Mouse (Mus musculus) WW6 (cell line): ENCODE results near the gene Glipr1l1.
"Not testable (repeated sequence)": the region's sequence is repeated elsewhere in the genome, so short reads cannot be mapped to it uniquely, and the experiment has no call there.

Experiments
- DNase-seq: peaks from one replicate; pipeline ENCODE4 v3.0.0-alpha.2; 2013; ENCODE audit warnings: low read depth, low spot score

The Glipr1l1 gene

GRCm38 (mm10) chr10:112059702-112060582, at the start of gene Glipr1l1:
Glipr1l1 (plus strand) TSS chr10:112060189.
- peak; percentile 54 for DNase-seq

GRCm38 (mm10) chr10:112023585-112023984, 36.4 kb upstream of the Glipr1l1 start:
- no peak for DNase-seq

DNA sequence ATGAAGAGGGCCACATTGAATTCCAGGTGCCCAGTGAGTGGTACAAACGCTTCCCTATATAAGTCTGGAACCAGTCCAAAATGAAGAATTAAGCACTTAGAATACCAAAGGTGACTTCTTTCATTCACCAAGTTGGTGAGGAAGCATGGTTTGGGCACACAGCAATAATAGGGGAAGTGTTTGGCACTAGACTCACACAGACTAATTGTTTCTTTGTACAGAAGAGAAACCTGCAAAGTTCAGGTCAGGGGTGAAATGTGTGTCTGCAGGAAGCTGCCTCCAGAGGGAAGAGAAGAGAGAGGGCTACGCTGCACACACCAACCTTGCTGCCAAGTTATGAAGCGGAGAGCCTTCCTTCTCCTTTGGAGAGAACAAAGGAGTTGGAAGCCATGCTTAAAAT, 31.3 kb upstream of the Glipr1l1 start:
- not testable (repeated sequence) for DNase-seq

- DNase-seq, result not testable (repeated sequence)
Measured at GRCm38 (mm10) chr10:112043523-112043922, 16.5 kb upstream of the Glipr1l1 start.

DNA sequence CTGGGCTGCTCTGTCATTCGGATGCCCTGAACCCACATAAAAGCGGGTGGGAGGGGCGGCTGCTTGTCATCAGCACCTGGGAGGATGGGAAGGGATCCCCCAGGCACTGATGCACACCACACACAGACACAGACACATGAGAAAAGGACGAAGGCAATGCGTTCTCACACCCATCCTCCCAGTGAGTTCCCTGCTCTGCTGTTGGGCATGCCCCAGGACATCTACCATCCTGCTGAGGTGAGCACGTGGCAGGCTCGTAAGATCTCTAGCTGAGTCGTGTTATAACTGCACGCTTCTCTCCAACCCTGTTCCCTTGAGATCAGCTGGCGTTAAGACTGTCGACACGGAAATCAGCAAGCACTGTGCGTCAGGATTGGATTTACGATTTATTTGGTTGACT, 15.7 kb upstream of the Glipr1l1 start:
- not testable (repeated sequence) for DNase-seq

DNA sequence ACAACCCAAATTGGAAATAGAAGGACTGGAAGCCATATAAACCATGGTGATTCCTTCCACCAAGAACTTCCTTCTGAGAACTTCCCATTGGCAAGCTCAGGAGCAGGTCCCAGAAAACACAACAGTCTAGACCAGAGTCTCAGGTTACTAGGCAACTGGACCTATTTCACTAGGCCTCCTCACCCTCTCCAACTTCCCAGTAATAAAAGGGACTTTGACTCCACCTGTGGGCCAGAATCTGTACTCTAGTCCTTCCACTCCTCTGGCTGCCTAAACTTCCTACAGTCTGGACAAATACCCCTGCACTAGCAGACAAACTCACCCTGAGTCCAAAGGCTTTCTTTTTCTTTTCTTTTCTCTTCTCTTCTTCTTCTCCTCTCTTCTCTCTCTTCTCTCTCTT, 8.8 kb upstream of the Glipr1l1 start:
- no peak for DNase-seq

DNA sequence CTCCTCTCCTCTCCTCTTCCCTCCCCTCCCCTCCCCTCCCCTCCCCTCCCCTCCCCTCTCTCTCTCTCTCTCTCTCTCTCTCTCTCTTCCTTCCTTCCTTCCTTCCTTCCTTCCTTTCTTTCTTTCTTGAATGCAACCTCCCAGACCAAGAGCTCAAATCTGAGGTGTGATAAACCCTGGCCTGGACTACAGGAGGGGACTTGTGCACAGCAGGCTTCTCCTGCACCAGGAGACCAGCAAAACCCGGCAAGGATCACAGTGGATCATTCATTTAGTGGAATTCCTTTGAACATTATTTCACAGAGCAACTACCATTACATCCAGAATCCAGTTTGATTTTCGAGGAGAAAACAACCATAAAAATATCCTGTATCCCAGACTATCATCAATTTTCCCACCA, 8.0 kb upstream of the Glipr1l1 start:
- not testable (repeated sequence) for DNase-seq

DNA sequence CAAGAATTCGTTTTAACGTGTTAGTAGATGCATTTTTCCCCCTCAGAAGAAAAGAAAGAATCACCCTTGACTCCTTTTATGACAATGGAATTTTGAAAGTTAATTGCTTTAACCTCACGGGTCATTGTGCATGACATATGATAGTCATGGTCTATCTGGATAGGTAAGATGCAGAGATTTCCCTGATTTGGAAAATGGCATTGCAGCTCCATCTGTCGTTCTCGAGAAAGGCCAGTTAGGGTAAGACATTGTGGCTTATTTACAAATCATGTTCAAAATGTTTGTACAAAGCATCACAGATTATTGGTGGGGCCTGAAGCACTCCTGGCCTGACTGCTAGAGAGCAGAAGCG, 570 bp downstream of the Glipr1l1 start:
- not testable (repeated sequence) for DNase-seq

DNA sequence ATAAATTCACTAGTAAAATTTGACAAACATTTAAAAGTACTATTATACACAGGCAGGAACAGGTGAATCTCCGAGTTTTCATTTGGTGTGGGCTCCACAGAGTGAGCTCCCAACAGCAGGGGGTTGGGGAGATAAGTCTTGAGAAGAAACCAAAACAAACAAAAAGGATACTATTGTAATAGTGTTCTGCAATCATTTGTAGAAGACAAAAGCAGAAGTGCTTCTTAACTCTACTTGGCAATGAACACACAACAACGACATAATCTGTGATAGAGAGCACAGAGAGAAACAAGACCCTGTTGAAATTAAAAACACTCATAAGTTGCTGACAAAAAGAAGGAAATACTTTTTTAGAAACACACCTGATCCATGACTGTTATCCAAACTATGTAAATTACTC, 20.1 kb downstream of the Glipr1l1 start:
- DNase-seq, result no peak

- no peak for DNase-seq
Measured at GRCm38 (mm10) chr10:112083157-112083556, 23.2 kb downstream of the Glipr1l1 start, which contains the start of gene Glipr1l2. Glipr1l2 (plus strand) TSS chr10:112083354.

DNA sequence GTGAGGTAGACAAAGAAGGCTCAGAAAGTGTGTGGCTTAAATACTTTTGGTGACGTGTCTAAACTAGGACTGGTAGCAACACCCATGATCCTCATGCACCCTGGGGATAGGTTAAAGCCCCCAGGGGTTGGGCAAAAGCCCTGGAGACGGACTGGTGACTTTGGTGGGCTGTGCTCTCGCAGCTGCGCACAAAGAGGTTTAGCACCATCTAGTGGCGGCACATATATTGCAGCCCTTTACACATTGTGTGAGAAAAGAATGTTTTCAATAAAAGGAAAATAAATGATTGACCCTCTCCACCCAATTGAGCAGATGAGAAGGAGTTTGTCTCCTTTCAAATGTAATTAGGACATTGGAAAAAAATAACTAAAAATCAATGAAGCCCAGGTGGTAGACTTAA, 45.8 kb downstream of the Glipr1l1 start:
- peak; percentile 7 for DNase-seq

DNA sequence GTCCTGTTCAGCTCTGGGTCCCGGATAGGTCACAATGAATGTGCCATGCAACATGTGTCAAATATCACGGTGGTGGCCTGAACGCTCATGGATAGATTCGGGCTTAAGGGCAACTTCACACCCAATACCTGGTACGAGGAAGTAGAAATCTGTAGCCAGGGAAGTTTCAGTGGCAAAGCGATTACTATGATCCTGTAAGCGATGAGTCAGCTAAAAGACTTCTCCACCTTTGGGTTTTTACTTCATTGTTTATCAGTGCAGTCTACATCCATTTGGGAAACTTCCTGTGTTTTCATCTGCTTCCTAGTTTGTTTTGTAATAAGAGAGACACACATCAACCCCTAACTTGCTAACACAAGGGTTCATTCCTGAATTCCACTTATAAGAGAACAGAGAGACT, 50.4 kb downstream of the Glipr1l1 start:
- DNase-seq, result no peak

GRCm38 (mm10) chr10:112125090-112125489, 65.1 kb downstream of the Glipr1l1 start:
- not testable (repeated sequence) for DNase-seq

- DNase-seq, result not testable (repeated sequence)
Measured at GRCm38 (mm10) chr10:112127682-112128230, 67.8 kb downstream of the Glipr1l1 start.
